Mouse (Mus musculus) small intestine, adult 2 months (tissue): ENCODE data around the gene Bcl2l1.

Experiments used
- CTCF ChIP-seq: fragments of 200-500 bp; IDR thresholded peaks from 2 replicates; pipeline ENCODE4 v1.5.1; 2012; ENCODE audit warnings: low read depth, mild to moderate bottlenecking, control low read depth, inconsistent platforms, low read length, moderate library complexity, mixed read lengths; ENCODE audit not compliant: insufficient replicate concordance, insufficient read length; ENCODE audit errors: extremely low read depth
- POLR2A ChIP-seq: fragments of 200-500 bp; IDR thresholded peaks from 2 replicates; pipeline ENCODE4 v1.6.1; 2012; ENCODE audit warnings: low read depth, mild to moderate bottlenecking, control low read depth, inconsistent platforms, low read length, moderate library complexity

DNA sequence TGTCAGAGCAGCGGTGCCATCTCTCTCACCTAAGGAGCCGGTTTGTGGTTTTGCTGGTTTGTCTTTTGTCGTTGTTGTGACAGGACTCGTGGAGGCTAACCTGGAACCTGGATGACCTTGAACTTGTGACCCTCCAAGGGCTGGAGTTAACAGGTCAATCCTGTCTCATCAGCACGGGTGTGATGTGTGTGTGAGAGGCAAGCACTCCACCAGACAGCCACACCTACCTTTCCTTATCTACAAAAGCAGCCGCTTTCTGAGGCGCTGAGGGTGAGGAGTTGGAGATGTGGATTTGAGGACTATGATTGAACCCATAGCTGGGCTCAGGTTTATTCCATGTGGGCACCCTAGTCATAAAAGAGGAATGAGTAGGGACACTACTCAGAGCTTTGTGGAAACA lies 61.9 kb downstream of the Bcl2l1 start:
- TF ChIP-seq CTCF: no peak
- no peak for TF ChIP-seq POLR2A
